Mouse (Mus musculus): ENCODE data around the gene Dmxl2. TPM values are rescaled to one million over a fixed set of nuclear protein-coding genes. Genes with fewer than 3 reads are reported as not detected.

Gene Dmxl2
- polyA plus RNA-seq (2021; fragmentation: Nextera tagmentation) = 16.4 and 38.4 TPM in 2 replicates
- long read RNA-seq, experiment 1, partial matches to known transcripts = 61 of 73 reads
- long read RNA-seq, experiment 1, other reads (novel, unspliced or antisense) = 12 of 73 reads
- long read RNA-seq, experiment 2, partial matches to known transcripts = 26 of 44 reads
- long read RNA-seq, experiment 2, other reads (novel, unspliced or antisense) = 18 of 44 reads

DNA sequence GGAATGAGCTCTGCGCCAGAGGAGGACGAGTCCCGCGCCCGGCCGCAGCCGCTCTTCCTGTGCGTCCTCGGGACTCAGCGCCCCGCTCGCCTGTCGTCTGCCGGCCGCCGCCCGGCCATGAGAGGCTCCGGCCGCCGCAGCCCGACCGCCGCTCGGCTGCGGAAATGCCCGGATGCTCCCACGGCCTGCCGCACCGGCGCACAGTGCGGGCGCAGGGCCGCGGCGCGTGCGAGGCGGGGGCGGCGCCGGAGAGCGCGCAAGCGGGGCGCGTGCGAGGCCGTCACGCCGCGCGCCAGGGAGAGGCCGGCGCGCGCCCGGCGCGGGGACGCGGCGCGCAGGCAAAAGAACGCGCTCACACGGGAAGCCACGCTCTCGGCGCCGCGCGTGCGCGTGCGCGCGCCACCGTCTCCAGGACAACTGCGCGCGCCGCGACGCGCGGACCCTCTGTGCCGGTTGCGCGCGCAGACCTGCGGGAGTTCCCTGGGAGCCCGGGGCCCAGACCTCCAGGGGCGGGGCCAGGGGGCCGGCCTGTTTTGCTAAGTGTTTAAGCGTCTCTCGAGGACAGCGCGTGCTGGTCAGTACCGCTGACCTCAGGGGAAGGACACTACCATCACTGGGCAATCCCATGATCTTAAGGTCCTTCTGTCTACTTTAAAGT, at the start of gene Dmxl2:
TSS of gene Dmxl2 (minus strand) at position 174 of the 658 bp plus-strand sequence.

DNA sequence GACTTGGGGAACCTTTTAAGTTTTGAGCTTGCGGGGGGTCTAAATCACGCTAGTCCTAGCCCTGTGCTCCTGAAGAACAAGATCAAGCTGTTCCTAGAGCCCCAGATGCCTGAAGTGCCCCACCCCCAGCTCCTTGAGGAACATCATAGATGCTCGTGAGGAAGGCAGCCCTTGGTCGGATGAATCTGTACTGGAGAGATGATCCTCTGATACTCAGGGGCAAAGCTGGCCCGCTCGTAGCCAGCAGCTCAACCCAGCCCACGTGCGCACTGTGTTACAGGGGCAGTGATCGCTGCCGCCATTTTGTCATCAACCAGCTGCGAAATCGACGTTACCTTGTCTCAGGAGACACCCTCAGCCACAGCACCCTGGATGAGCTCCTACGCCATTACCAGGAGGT, 37.3 kb upstream of the Dmxl2 start, which contains the start of gene Sh2d7:
TSS of gene Sh2d7 (plus strand) at position 301 of the 400 bp plus-strand sequence.

Other genes with a start within 250 kb of the Dmxl2 start
- gene Cyp19a1, start 233.5 kb downstream of the Dmxl2 start, polyA plus RNA-seq (2021; fragmentation: Nextera tagmentation) = not detected in 2 replicates
- 0.16 and 0.28 TPM in 2 replicates for gene Gldn, start 215.1 kb downstream of the Dmxl2 start, polyA plus RNA-seq (2021; fragmentation: Nextera tagmentation)
- gene Sh2d7, start 37.4 kb upstream of the Dmxl2 start, polyA plus RNA-seq (2021; fragmentation: Nextera tagmentation) = not detected in 2 replicates
- 40.8 and 48.2 TPM in 2 replicates for gene Cib2, start 58.6 kb upstream of the Dmxl2 start, polyA plus RNA-seq (2021; fragmentation: Nextera tagmentation)
- gene Idh3a, start 84.7 kb upstream of the Dmxl2 start, polyA plus RNA-seq (2021; fragmentation: Nextera tagmentation) = 342 and 389 TPM in 2 replicates
- gene Acsbg1, start 160.2 kb upstream of the Dmxl2 start, polyA plus RNA-seq (2021; fragmentation: Nextera tagmentation) = 155 and 198 TPM in 2 replicates
- 6.9 and 39.4 TPM in 2 replicates for gene Dnaja4, start 197.2 kb upstream of the Dmxl2 start, polyA plus RNA-seq (2021; fragmentation: Nextera tagmentation)
- 69.8 and 89.1 TPM in 2 replicates for gene Wdr61, start 232.9 kb upstream of the Dmxl2 start, polyA plus RNA-seq (2021; fragmentation: Nextera tagmentation)

Measured in left cerebral cortex, adult 6 months (tissue).